Mouse (Mus musculus) limb, embryonic 13.5 days (tissue): ENCODE data around the gene Icam4. TPM values are rescaled to one million over a fixed set of nuclear protein-coding genes. Genes with fewer than 3 reads are reported as not detected.
A peak's percentile ranks its signal among the peaks of the same experiment; 100 is the strongest.
"Not testable (repeated sequence)": the region's sequence is repeated elsewhere in the genome, so short reads cannot be mapped to it uniquely, and the experiment has no call there.

Experiments used
- ATAC-seq: fragments of 200-750 bp; cut with Nextera tagmentation; 2 replicates; pipeline ENCODE4 v1.8.0; 2017; ENCODE audit warnings: low read depth, moderate number of reproducible peaks, moderate TSS enrichment; ENCODE audit not compliant: low FRiP score
- H3K27ac ChIP-seq: fragments of 300-500 bp; sonication (generic); 2 replicates; pipeline ENCODE4 v1.5.1; 2015; ENCODE audit warnings: inconsistent platforms, mild to moderate bottlenecking, moderate library complexity
- H3K27me3 ChIP-seq: fragments of 300-500 bp; sonication (generic); 2 replicates; pipeline ENCODE4 v1.6.1; 2015; ENCODE audit warnings: mild to moderate bottlenecking, inconsistent platforms
- H3K36me3 ChIP-seq: fragments of 300-500 bp; sonication (generic); 2 replicates; pipeline ENCODE4 v1.6.1; 2015; ENCODE audit warnings: inconsistent platforms, mild to moderate bottlenecking, moderate library complexity
- H3K4me1 ChIP-seq: fragments of 300-500 bp; sonication (generic); 2 replicates; pipeline ENCODE4 v1.6.1; 2015; ENCODE audit warnings: inconsistent platforms
- H3K4me2 ChIP-seq: fragments of 300-500 bp; sonication (generic); replicated peaks from 2 replicates; pipeline ENCODE4 v1.6.1; 2015; ENCODE audit warnings: inconsistent platforms, mild to moderate bottlenecking, moderate library complexity
- H3K4me3 ChIP-seq: fragments of 300-500 bp; sonication (generic); 2 replicates; pipeline ENCODE4 v1.5.1; 2015; ENCODE audit warnings: moderate library complexity, mild to moderate bottlenecking, inconsistent platforms
- H3K9ac ChIP-seq: fragments of 300-500 bp; sonication (generic); 2 replicates; pipeline ENCODE4 v1.6.1; 2015; ENCODE audit warnings: mild to moderate bottlenecking, inconsistent platforms
- H3K9me3 ChIP-seq: fragments of 300-500 bp; sonication (generic); 2 replicates; pipeline ENCODE4 v1.6.1; 2016; ENCODE audit warnings: inconsistent platforms
- WGBS: fragments of 180-500 bp; shearing (Covaris S2); methylation state at CpG from one replicate; pipeline ENCODE4 v1.1.7; 2015; 5-methylcytosine and 5-hydroxymethylcytosine counted together
- polyA plus RNA-seq: library from polyadenylated mRNA; unstranded; fragments of >200 nt; fragmentation: Nextera tagmentation; extraction: Ambion mirVana; gene quantifications from 2 replicates; pipeline ENCODE4 v1.2.1, GENCODE M21; 2015

Gene Icam4
- polyA plus RNA-seq, 1 experiment from 2014 or later, result 0.62 TPM

DNA sequence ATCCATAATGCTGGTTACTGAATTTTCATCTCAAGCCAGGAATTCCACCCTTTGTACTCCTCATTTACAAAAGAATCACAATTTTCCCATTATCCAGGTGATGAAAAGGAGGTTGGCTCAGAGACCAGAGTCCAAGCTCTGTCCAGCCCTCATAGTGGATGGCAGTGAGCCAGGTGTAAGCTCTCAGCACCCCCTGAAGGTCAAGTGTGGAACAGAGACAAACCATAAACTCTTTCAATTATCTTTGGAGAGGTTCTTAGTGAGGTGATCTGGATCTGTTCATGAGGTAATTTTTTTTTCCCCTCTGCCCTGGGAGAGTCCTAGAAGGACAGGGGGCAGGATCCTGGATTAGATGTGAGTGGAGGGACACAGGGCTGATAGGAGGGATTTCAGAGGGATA is 28.4 kb upstream of the Icam4 start:
- peaks cover 9% of the 10 kb centered on the region for H3K4me1 ChIP-seq
- no peaks in the 10 kb centered on the region for H3K9me3 ChIP-seq
- no peaks in the 10 kb centered on the region for H3K27me3 ChIP-seq
- ATAC-seq, result no peak
- H3K4me3 ChIP-seq, result no peak overlapping the region
- H3K27ac ChIP-seq, result no peak overlapping the region
- H3K9ac ChIP-seq, result no peak overlapping the region
- no peak overlapping the region for H3K4me2 ChIP-seq
- H3K36me3 ChIP-seq, result peaks cover 15% of the 10 kb centered on the region

DNA sequence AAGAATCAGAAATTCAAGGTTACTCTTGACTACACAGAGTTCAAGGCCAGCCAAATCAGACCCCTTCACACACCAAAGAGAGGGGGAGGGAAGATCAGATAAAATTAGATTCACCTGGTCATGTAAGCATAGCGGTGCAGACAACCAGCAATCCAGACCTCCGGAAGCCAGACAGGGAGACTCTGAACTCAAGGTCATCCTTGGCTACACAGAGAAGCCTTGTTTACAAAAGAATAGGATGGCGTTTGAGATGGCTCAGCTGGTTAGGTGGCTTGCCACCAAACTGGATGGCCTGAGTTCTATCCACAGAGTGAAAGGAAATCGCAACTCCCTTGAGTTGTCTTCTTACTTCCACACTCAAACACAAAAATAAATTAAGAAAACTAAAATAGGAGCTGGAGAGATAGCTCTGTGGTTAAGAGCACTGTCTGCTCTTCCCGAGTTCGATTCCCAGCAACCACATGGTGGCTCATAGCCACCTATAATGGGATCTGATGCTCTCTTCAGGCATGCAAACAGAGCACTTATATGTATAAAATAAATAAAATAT is 27.4 kb upstream of the Icam4 start:
- no peaks in the 10 kb centered on the region for H3K27me3 ChIP-seq
- no peak overlapping the region for H3K9ac ChIP-seq
- no peak overlapping the region for H3K27ac ChIP-seq
- no peak overlapping the region for H3K4me3 ChIP-seq
- H3K9me3 ChIP-seq, result no peaks in the 10 kb centered on the region
- H3K4me2 ChIP-seq, result peak overlapping the region; percentile 90
- WGBS, result 71% methylated on average over 6 of the region's 6 CpGs
- ATAC-seq, result no peak
- H3K4me1 ChIP-seq, result peaks cover 9% of the 10 kb centered on the region
- peaks cover 23% of the 10 kb centered on the region for H3K36me3 ChIP-seq

DNA sequence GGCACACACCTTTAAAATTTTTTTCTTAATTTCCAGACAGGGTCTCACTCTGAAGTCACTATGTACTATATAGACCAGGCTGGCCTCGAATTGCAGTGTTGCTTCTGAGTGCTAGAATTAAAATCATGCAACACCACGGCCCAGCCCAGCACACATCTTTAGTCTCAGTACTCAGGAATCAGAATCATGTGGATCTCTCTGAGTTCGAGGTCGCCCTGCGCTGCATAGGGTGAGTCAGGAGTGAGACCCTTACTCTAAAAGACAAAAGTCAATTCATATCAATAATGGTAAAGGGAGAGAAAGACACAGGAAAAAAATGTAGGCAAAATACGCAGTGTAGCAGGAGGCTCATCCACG is 26.9 kb upstream of the Icam4 start:
- Histone ChIP-seq H3K4me2 (peak overlapping the region; percentile 90), H3K9me3 (no peaks in the 10 kb centered on the region), H3K4me3 (peak overlapping the region; percentile 79), H3K27me3 (no peaks in the 10 kb centered on the region), H3K4me1 (peaks cover 9% of the 10 kb centered on the region), H3K36me3 (peaks cover 28% of the 10 kb centered on the region), H3K27ac (peak overlapping the region; percentile 76; the same call in 1 of the 2 replicates), H3K9ac (peak overlapping the region; percentile 84)
- 10% methylated on average over 7 of the region's 7 CpGs for WGBS
- no peak for ATAC-seq

DNA sequence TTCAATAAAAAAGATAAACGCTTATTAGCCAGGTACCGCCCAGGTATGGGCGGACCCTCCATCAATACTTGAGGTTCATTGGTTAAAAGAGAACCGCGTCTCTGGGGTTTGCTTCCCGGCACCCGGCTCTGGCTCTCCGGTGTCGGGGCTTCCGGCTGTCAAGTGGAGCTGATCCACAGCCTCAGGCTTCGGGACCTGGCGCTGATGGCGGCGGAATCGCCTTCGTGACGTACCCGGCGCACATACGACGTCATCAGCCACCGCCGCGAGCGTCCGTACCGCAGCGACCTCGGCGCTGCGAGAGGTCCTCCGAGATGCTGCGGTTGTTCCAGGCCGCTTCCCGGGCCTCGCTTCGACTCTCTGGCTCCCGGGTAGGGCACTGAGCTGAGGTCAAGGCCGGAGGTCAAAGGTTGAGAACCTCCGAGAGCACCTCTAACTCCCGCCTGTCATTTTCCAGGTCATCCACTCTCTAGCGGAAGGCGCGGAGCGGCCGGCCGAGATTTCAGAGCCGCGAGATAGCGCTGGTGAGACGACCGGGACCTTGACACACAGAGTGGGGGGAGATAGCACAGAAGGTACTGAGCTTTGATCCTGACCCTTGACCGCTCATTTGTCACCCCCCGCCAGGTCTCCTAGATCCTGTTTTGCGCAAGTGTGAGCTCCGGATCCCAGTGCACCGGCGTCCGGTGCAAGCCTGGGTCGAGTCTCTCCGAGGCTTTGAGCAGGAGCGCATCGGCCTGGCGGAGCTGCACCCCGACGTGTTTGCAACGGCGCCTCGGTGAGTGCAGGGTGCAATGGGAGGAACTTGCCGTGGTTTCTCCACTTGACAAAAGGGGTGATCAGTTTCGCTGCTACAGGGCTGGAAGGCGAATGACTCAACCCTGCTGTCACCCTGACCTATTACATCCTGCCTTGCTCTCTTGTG is 26.3 kb upstream of the Icam4 start, which contains the start of gene Mrpl4:
Gene Mrpl4, plus strand, starts transcription at position 112 of the 925 bp plus-strand sequence.
- Histone ChIP-seq H3K4me1 (peaks cover 9% of the 10 kb centered on the region), H3K9ac (peak within 1 kb of the TSS; percentile 84), H3K36me3 (peaks cover 35% of the 10 kb centered on the region), H3K4me2 (peak within 1 kb of the TSS; percentile 90), H3K27me3 (no peaks in the 10 kb centered on the region), H3K27ac (peak within 1 kb of the TSS; percentile 76), H3K4me3 (peak within 1 kb of the TSS; percentile 79), H3K9me3 (no peaks in the 10 kb centered on the region)
- whole genome bisulfite sequencing, result under 1% methylated on average over 72 of the region's 72 CpGs
- peak; percentile 77 for ATAC-seq

DNA sequence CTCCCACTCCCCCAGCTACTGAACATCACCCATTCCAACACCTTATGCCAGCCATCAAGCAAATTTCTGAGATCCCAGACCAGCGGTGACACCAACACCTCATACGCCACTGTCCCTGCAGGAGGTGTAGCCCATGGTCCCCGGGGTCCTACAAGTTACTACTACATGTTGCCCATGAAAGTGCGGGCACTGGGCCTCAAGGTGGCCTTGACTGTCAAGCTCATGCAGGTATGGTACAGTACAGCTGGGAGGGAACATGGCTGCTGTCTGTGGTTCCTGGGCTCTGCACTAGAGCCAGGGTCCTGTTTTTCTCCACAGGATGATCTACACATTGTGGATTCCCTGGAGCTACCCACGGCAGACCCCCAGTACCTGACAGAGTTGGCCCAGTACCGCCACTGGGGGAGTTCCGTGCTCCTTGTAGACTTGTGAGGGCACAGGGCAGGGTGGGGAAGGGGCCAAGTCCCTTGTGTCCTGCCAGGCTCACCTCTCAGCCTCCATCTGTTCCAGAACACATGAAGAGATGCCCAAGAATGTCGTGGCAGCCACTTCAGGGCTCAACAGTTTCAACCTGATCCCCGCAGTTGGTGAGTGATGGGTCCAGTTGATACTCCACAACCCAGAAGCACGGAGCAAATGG is 21.7 kb upstream of the Icam4 start:
- H3K4me2 ChIP-seq, result no peak overlapping the region
- no peak overlapping the region for H3K9ac ChIP-seq
- H3K27ac ChIP-seq, result no peak overlapping the region
- peaks cover 52% of the 10 kb centered on the region for H3K36me3 ChIP-seq
- 93% methylated on average over 10 of the region's 10 CpGs for WGBS
- H3K9me3 ChIP-seq, result no peaks in the 10 kb centered on the region
- H3K4me3 ChIP-seq, result no peak overlapping the region
- peaks cover 4% of the 10 kb centered on the region for H3K27me3 ChIP-seq
- ATAC-seq, result no peak
- peaks cover 6% of the 10 kb centered on the region for H3K4me1 ChIP-seq

DNA sequence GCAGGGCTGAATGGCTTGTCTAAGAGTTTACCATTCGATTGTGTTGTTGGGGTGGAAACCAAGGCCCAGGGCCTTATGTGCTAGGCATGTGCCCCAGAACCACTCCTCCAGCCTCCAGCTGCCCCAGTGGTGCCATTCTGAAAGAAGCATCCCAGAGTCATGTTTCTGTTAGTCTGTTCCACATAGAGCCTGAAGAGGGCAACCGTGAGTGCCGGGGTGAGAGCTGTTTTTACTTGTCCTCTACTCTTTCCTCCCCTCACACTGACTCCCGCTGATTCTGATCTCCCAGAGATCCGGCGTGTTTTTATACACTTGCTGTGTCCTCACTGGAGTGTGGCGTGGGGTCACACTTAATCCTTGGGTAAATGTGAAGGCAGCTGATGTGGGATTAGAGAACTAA is 21.2 kb upstream of the Icam4 start:
- Histone ChIP-seq H3K4me3 (no peak overlapping the region), H3K27me3 (peaks cover 10% of the 10 kb centered on the region), H3K36me3 (peaks cover 52% of the 10 kb centered on the region), H3K4me2 (no peak overlapping the region), H3K9ac (no peak overlapping the region), H3K9me3 (no peaks in the 10 kb centered on the region), H3K27ac (no peak overlapping the region), H3K4me1 (peaks cover 6% of the 10 kb centered on the region; the same call in 1 of the 2 replicates)
- 82% methylated on average over 7 of the region's 7 CpGs for WGBS
- no peak for ATAC-seq

DNA sequence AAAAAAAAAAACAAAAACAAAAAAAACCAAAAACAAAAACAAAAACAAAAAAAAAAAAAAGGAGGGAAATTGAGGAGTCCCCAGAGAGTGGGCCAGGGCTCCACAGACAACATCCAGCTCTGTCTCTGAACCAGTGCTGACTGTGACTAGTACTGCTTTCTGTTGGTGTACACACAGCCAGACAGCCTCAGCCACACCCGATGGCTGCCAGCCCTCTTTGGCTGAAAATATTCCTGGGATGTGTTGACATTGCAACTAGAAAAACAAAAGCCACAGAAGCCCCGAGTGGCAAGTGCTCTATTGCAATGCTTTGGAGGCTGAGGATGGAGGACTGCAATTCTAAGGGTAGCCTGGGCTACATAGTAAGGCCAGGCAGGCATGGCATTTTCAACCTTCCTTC is 18.8 kb upstream of the Icam4 start:
- Histone ChIP-seq H3K36me3 (peaks cover 42% of the 10 kb centered on the region), H3K4me1 (peaks cover 7% of the 10 kb centered on the region), H3K27ac (no peak overlapping the region), H3K9ac (no peak overlapping the region), H3K27me3 (peaks cover 28% of the 10 kb centered on the region), H3K4me3 (no peak overlapping the region), H3K9me3 (no peaks in the 10 kb centered on the region), H3K4me2 (no peak overlapping the region)
- no peak for ATAC-seq
- WGBS, result 74% methylated on average over 2 of the region's 2 CpGs

DNA sequence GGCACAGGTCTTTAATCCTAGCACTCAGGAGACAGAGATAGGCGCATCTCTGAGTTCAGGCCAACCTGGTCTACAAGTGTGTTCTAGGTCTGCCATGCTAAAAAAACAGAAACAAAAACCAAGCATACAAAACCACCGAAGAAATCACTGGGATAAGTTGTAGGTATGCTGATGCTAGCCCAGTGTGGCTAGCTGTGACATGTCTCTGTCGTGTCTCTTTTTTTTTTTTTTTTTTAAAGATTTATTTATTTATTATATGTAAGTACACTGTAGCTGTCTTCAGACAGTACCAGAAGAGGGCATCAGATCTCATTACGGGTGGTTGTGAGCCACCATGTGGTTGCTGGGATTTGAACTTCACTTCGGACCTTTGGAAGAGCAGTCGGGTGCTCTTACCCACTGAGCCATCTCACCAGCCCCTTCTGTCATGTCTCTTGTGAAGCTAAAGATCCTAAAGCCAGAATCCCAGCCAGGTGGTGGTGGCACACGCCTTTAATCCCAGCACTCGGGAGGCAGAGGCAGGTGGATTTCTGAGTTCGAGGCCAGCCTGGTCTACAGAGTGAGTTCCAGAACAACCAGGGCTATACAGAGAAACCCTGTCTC is 18.1 kb upstream of the Icam4 start:
- not testable (repeated sequence) for H3K9me3 ChIP-seq, H3K9ac ChIP-seq, H3K4me2 ChIP-seq, ATAC-seq, H3K4me3 ChIP-seq, H3K27ac ChIP-seq
- Histone ChIP-seq H3K36me3 (peaks cover 35% of the 10 kb centered on the region), H3K4me1 (peaks cover 14% of the 10 kb centered on the region), H3K27me3 (peaks cover 34% of the 10 kb centered on the region)
- WGBS, result 69% methylated on average over 9 of the region's 9 CpGs

DNA sequence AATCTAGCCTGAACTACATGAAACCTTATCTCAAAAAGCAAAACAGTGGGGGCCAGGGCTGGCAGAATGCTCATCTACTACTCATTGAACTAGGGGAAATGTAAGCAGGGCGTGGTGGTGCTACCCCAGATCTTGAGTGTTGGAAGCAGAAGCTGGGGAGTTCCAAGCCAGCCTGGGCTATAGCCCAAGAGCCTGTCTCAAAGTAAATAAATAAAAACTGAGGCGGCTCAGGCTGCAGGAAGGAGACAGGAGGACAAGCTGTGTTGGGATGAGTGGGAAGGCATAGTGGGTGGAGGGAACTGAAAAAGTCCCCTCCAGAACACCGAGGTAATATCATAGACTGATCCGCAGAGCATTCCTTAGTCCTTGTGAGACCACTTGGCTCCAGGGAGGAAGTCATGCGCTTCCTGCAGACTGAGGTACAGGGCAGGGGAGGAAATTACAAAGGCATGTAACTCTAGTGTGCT is 17.3 kb upstream of the Icam4 start:
- H3K27ac ChIP-seq, result no peak overlapping the region
- peaks cover 27% of the 10 kb centered on the region for H3K36me3 ChIP-seq
- peaks cover 14% of the 10 kb centered on the region for H3K4me1 ChIP-seq
- H3K9ac ChIP-seq, result no peak overlapping the region; the same call in 1 of the 2 replicates
- 51% methylated on average over 5 of the region's 5 CpGs for WGBS
- no peak for ATAC-seq
- peaks cover 43% of the 10 kb centered on the region for H3K27me3 ChIP-seq
- H3K4me2 ChIP-seq, result no peak overlapping the region
- no peaks in the 10 kb centered on the region for H3K9me3 ChIP-seq
- H3K4me3 ChIP-seq, result no peak overlapping the region

DNA sequence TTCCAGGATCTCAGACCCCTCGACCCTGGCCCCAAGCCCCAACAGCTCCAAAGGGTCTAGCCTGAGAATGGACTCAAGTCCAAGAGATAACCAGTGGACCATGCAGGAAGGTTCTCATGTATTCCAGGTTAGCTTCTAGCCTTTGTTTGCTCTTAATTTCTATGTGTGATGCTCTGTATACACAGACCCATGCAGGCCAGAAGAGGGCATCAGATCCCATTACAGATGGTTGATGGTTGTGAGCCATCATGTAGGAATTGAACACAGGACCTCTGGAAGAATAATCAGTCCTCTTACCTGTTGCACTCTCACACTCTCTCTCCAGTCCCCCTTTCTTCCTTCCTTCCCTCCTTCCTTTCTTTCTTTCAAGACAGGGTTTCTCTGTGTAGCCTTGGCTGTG is 16.8 kb upstream of the Icam4 start:
- Histone ChIP-seq H3K9ac (no peak overlapping the region), H3K27ac (no peak overlapping the region), H3K4me3 (no peak overlapping the region), H3K36me3 (peaks cover 22% of the 10 kb centered on the region), H3K9me3 (no peaks in the 10 kb centered on the region), H3K4me2 (no peak overlapping the region), H3K4me1 (peaks cover 14% of the 10 kb centered on the region), H3K27me3 (peaks cover 48% of the 10 kb centered on the region)
- 50% methylated on average over 1 of the region's 1 CpGs for WGBS
- no peak for ATAC-seq

DNA sequence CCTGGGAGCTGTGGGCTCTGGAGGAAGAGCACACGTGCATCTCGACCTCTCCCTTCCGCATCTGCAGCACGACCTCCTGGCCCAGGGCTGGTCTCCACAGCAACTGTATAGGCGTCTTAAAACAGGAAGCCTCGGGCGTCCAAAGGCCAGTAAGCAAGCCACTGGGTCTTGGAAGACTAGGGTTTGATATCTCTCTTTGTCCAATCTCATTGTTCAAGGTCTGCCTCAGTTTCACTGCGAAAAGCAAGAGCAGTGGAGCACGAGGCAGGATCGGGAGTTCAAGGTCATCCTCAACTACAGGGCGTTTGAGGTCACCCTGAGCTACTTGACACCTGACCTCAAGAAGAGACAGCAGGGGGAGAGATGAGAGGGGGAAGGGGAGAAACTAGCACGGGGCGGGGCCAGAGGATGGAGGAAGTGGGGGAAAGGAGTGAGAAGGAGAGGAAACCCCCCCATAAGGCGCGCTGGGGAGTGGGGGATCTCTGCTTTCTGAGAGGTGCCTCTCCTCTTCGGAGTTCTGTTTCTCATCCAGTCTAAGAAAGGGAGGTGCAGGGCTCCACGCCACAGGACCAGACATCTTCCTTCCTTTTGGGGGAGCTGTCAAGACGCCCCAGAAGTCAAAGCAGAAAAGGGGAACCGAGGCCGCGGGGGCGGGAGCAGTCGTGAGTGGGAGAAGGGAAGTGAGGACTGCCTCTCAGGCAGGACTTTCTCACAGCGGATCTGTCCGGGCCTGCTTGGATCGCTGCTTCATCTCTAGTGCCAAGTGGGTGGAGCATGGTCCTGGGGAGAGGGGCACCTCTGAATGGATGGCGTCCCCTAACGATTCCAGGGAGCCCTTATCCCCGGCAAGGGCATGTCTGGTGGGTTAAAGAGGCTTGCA is 14.2 kb upstream of the Icam4 start:
- peak overlapping the region; percentile 43 for H3K4me3 ChIP-seq
- H3K9ac ChIP-seq, result peak overlapping the region; percentile 55
- H3K9me3 ChIP-seq, result no peaks in the 10 kb centered on the region
- peak overlapping the region; percentile 63 for H3K4me2 ChIP-seq
- no peak for ATAC-seq
- peaks cover 67% of the 10 kb centered on the region for H3K27me3 ChIP-seq
- 2% methylated on average over 29 of the region's 29 CpGs for WGBS
- peaks cover 14% of the 10 kb centered on the region for H3K4me1 ChIP-seq
- H3K36me3 ChIP-seq, result no peaks in the 10 kb centered on the region
- no peak overlapping the region for H3K27ac ChIP-seq
